29 mouse cellular contexts compared by ENCODE assay signal in genomic region chr4:92502010-92502409, GRCm38 (mm10).
"Had no signal": no experiment of that assay in that cellular context is flagged by ENCODE, and none has a peak within 500 bp of the region (broad histone marks: within the 10 kb centered on the region; RNA-seq: fewer than 3 reads in every experiment).

No protein-coding gene starts in this region.

- DNase-seq: heart, postnatal 10 days; heart, postnatal 14 days; heart, postnatal 4 days; kidney, adult 11 months; kidney, adult 18-20 months; kidney, adult 2 months; kidney, adult 8-10 months; kidney, adult 9 months; kidney, postnatal 10 days; kidney, postnatal 14 days; kidney, postnatal 25 days; kidney, postnatal 36 days; kidney, postnatal 4 days; layer of hippocampus, adult 9-11 months; layer of hippocampus, postnatal 36 days had no signal

- H3K27me3 ChIP-seq: heart, embryonic 12.5 days; heart, embryonic 13.5 days; heart, embryonic 15.5 days; hindbrain, embryonic 12.5 days; hindbrain, embryonic 13.5 days; hindbrain, embryonic 15.5 days; intestine, embryonic 15.5 days; kidney, embryonic 15.5 days had no signal

- H3K4me1 ChIP-seq: heart, embryonic 12.5 days; heart, embryonic 13.5 days; heart, embryonic 15.5 days; hindbrain, embryonic 10.5 days; hindbrain, embryonic 12.5 days; hindbrain, embryonic 13.5 days; hindbrain, embryonic 15.5 days; intestine, embryonic 15.5 days; kidney, embryonic 15.5 days had no signal

- H3K9me3 ChIP-seq: heart, embryonic 12.5 days; heart, embryonic 13.5 days; heart, embryonic 15.5 days; hindbrain, embryonic 10.5 days; hindbrain, embryonic 12.5 days; hindbrain, embryonic 13.5 days; hindbrain, embryonic 15.5 days; intestine, embryonic 15.5 days; kidney, embryonic 15.5 days had no signal

- H3K9ac ChIP-seq: heart, embryonic 12.5 days; heart, embryonic 13.5 days; heart, embryonic 15.5 days; hindbrain, embryonic 12.5 days; hindbrain, embryonic 13.5 days; hindbrain, embryonic 14.5 days; hindbrain, embryonic 15.5 days; intestine, embryonic 15.5 days; kidney, embryonic 15.5 days had no signal

- H3K4me3 ChIP-seq: heart, embryonic 12.5 days; heart, embryonic 13.5 days; heart, embryonic 15.5 days; hindbrain, embryonic 10.5 days; hindbrain, embryonic 12.5 days; hindbrain, embryonic 13.5 days; hindbrain, embryonic 15.5 days; intestine, embryonic 15.5 days; kidney, embryonic 15.5 days; layer of hippocampus, adult 2 months; left cerebral cortex, adult 2 months had no signal

- H3K36me3 ChIP-seq: heart, embryonic 12.5 days; heart, embryonic 13.5 days; heart, embryonic 15.5 days; hindbrain, embryonic 10.5 days; hindbrain, embryonic 12.5 days; hindbrain, embryonic 13.5 days; hindbrain, embryonic 15.5 days; intestine, embryonic 15.5 days; kidney, embryonic 15.5 days had no signal

- H3K27ac ChIP-seq: heart, embryonic 13.5 days; heart, embryonic 15.5 days; hindbrain, embryonic 10.5 days; hindbrain, embryonic 12.5 days; hindbrain, embryonic 13.5 days; hindbrain, embryonic 14.5 days; hindbrain, embryonic 15.5 days; hindbrain, postnatal 0 days; intestine, embryonic 15.5 days; kidney, embryonic 15.5 days; kidney, postnatal 0 days; layer of hippocampus, adult 2 months; left cerebral cortex, adult 2 months had no signal
